Mouse (Mus musculus) limb, embryonic 12.5 days (tissue): ENCODE results near the gene Foxp2. TPM values are rescaled to one million over a fixed set of nuclear protein-coding genes. Genes with fewer than 3 reads are reported as not detected.
A peak's percentile ranks its signal among the peaks of the same experiment; 100 is the strongest.

ENCODE experiments used
- ATAC-seq: fragments of 200-750 bp; cut with Nextera tagmentation; 2 replicates; pipeline ENCODE4 v1.8.0; 2017; ENCODE audit warnings: low read depth, moderate TSS enrichment; ENCODE audit not compliant: insufficient number of reproducible peaks, insufficient read depth, low FRiP score, low TSS enrichment
- H3K27ac ChIP-seq: fragments of 300-500 bp; sonication (generic); 2 replicates; pipeline ENCODE4 v1.5.1; 2016; ENCODE audit warnings: mild to moderate bottlenecking, moderate library complexity
- H3K27me3 ChIP-seq: fragments of 300-500 bp; sonication (generic); 2 replicates; pipeline ENCODE4 v1.6.1; 2016; ENCODE audit warnings: mild to moderate bottlenecking, moderate library complexity
- H3K36me3 ChIP-seq: fragments of 300-500 bp; sonication (generic); 2 replicates; pipeline ENCODE4 v1.6.1; 2016; ENCODE audit warnings: mild to moderate bottlenecking, moderate library complexity
- H3K4me1 ChIP-seq: fragments of 300-500 bp; sonication (generic); replicated peaks from 2 replicates; pipeline ENCODE4 v1.6.1; 2016
- H3K4me2 ChIP-seq: fragments of 300-500 bp; sonication (generic); 2 replicates; pipeline ENCODE4 v1.6.1; 2016; ENCODE audit warnings: mild to moderate bottlenecking, moderate library complexity
- H3K4me3 ChIP-seq: fragments of 300-500 bp; sonication (generic); replicated peaks from 2 replicates; pipeline ENCODE4 v1.5.1; 2016; ENCODE audit warnings: mild to moderate bottlenecking
- H3K9ac ChIP-seq: fragments of 300-500 bp; sonication (generic); replicated peaks from 2 replicates; pipeline ENCODE4 v1.6.1; 2016; ENCODE audit warnings: mild to moderate bottlenecking, moderate library complexity
- H3K9me3 ChIP-seq: fragments of 300-500 bp; sonication (generic); 2 replicates; pipeline ENCODE4 v1.6.1; 2016; ENCODE audit warnings: mild to moderate bottlenecking, moderate library complexity
- WGBS: fragments of 180-500 bp; shearing (Covaris S2); methylation state at CpG from one replicate; pipeline ENCODE4 v1.1.7; 2016; 5-methylcytosine and 5-hydroxymethylcytosine counted together
- polyA plus RNA-seq: library from polyadenylated mRNA; unstranded; fragments of >200 nt; fragmentation: Nextera tagmentation; extraction: Ambion mirVana; gene quantifications from 2 replicates; pipeline ENCODE4 v1.2.1, GENCODE M21; 2016

Gene Foxp2
- polyA plus RNA-seq = 26.8 and 33.0 TPM in 2 replicates

- Histone ChIP-seq H3K4me1 (peaks cover 39% of the 10 kb centered on the region), H3K36me3 (no peaks in the 10 kb centered on the region), H3K9ac (peak within 1 kb of the TSS; percentile 91), H3K9me3 (no peaks in the 10 kb centered on the region), H3K27ac (peak within 1 kb of the TSS; percentile 96), H3K4me3 (peak within 1 kb of the TSS; percentile 77), H3K27me3 (peaks cover 18% of the 10 kb centered on the region), H3K4me2 (peak within 1 kb of the TSS; percentile 80)
- ATAC-seq = peak; percentile 69
- under 1% methylated on average over 76 of the region's 80 CpGs for WGBS
Observed at GRCm38 (mm10) chr6:14901183-14901970, at the start of gene Foxp2. Gene Foxp2 (plus strand): TSS chr6:14901349.

- H3K4me1 ChIP-seq = no peaks in the 10 kb centered on the region
- no peak overlapping the region for H3K27ac ChIP-seq
- H3K36me3 ChIP-seq = no peaks in the 10 kb centered on the region
- H3K4me2 ChIP-seq = no peak overlapping the region
- no peaks in the 10 kb centered on the region for H3K9me3 ChIP-seq
- no peak overlapping the region for H3K4me3 ChIP-seq
- H3K27me3 ChIP-seq = no peaks in the 10 kb centered on the region
- no peak for ATAC-seq
- no peak overlapping the region for H3K9ac ChIP-seq
Observed at GRCm38 (mm10) chr6:14885199-14885598, 15.9 kb upstream of the Foxp2 start.

GRCm38 (mm10) chr6:14897028-14897427 lies 4.1 kb upstream of the Foxp2 start:
- Histone ChIP-seq H3K27ac (no peak overlapping the region), H3K4me2 (no peak overlapping the region)
- 8% methylated on average over 2 of the region's 2 CpGs for WGBS

GRCm38 (mm10) chr6:14898096-14898855 lies 2.9 kb upstream of the Foxp2 start:
- peak; percentile 66 for ATAC-seq
- H3K27me3 ChIP-seq = peaks cover 15% of the 10 kb centered on the region
- H3K4me2 ChIP-seq = peak overlapping the region; percentile 80
- H3K9me3 ChIP-seq = no peaks in the 10 kb centered on the region
- peak overlapping the region; percentile 96 for H3K27ac ChIP-seq
- 1% methylated on average over 31 of the region's 31 CpGs for WGBS
- peaks cover 33% of the 10 kb centered on the region for H3K4me1 ChIP-seq
- peak overlapping the region; percentile 53 for H3K9ac ChIP-seq
- peak overlapping the region; percentile 77 for H3K4me3 ChIP-seq
- no peaks in the 10 kb centered on the region for H3K36me3 ChIP-seq

More at GRCm38 (mm10) chr6:14897028-14897427, 4.1 kb upstream of the Foxp2 start:
- Histone ChIP-seq H3K36me3 (no peaks in the 10 kb centered on the region), H3K9me3 (no peaks in the 10 kb centered on the region), H3K4me3 (no peak overlapping the region), H3K9ac (no peak overlapping the region), H3K27me3 (peaks cover 7% of the 10 kb centered on the region; the same call in 1 of the 2 replicates), H3K4me1 (peaks cover 23% of the 10 kb centered on the region)
- ATAC-seq = no peak

- H3K4me3 ChIP-seq = peak overlapping the region; percentile 77
- H3K27me3 ChIP-seq = peaks cover 18% of the 10 kb centered on the region
- peak overlapping the region; percentile 96 for H3K27ac ChIP-seq
- no peaks in the 10 kb centered on the region for H3K36me3 ChIP-seq
- ATAC-seq = no peak
- no peak overlapping the region; the same call in 1 of the 2 replicates for H3K9ac ChIP-seq
- 7% methylated on average over 19 of the region's 19 CpGs for WGBS
- H3K9me3 ChIP-seq = no peaks in the 10 kb centered on the region
- peaks cover 39% of the 10 kb centered on the region for H3K4me1 ChIP-seq
- H3K4me2 ChIP-seq = peak overlapping the region; percentile 80
Observed at GRCm38 (mm10) chr6:14899021-14899610, 2.0 kb upstream of the Foxp2 start.

- ATAC-seq = no peak
- Histone ChIP-seq H3K36me3 (no peaks in the 10 kb centered on the region), H3K4me1 (peaks cover 39% of the 10 kb centered on the region), H3K27me3 (peaks cover 18% of the 10 kb centered on the region), H3K27ac (peak overlapping the region; percentile 96), H3K4me3 (peak overlapping the region; percentile 77), H3K9ac (peak overlapping the region; percentile 91), H3K9me3 (no peaks in the 10 kb centered on the region), H3K4me2 (peak overlapping the region; percentile 80)
- under 1% methylated on average over 29 of the region's 29 CpGs for WGBS
Observed at GRCm38 (mm10) chr6:14899936-14900578, 1.1 kb upstream of the Foxp2 start.

GRCm38 (mm10) chr6:14900579-14901021 lies 549 bp upstream of the Foxp2 start:
- Histone ChIP-seq H3K4me3 (peak overlapping the region; percentile 77), H3K9me3 (no peaks in the 10 kb centered on the region), H3K36me3 (no peaks in the 10 kb centered on the region), H3K4me1 (peaks cover 39% of the 10 kb centered on the region), H3K27ac (peak overlapping the region; percentile 96), H3K27me3 (peaks cover 18% of the 10 kb centered on the region), H3K4me2 (peak overlapping the region; percentile 80), H3K9ac (peak overlapping the region; percentile 91)
- under 1% methylated on average over 20 of the region's 20 CpGs for WGBS
- ATAC-seq = peak; percentile 76

- Histone ChIP-seq H3K4me2 (peak overlapping the region; percentile 80), H3K27me3 (peaks cover 18% of the 10 kb centered on the region), H3K9ac (peak overlapping the region; percentile 91), H3K9me3 (no peaks in the 10 kb centered on the region), H3K4me3 (peak overlapping the region; percentile 77), H3K4me1 (peaks cover 39% of the 10 kb centered on the region), H3K36me3 (no peaks in the 10 kb centered on the region), H3K27ac (peak overlapping the region; percentile 96)
- 3% methylated on average over 13 of the region's 13 CpGs for WGBS
- no peak for ATAC-seq
Observed at GRCm38 (mm10) chr6:14901971-14902670, 972 bp downstream of the Foxp2 start.

GRCm38 (mm10) chr6:14903271-14903965 lies 2.3 kb downstream of the Foxp2 start:
- Histone ChIP-seq H3K27ac (no peak overlapping the region), H3K4me1 (peaks cover 36% of the 10 kb centered on the region), H3K9ac (peak overlapping the region; percentile 42; the same call in 1 of the 2 replicates), H3K9me3 (no peaks in the 10 kb centered on the region), H3K36me3 (no peaks in the 10 kb centered on the region), H3K27me3 (peaks cover 18% of the 10 kb centered on the region), H3K4me2 (peak overlapping the region; percentile 80), H3K4me3 (peak overlapping the region; percentile 77)
- 30% methylated on average over 5 of the region's 5 CpGs for WGBS
- no peak for ATAC-seq

GRCm38 (mm10) chr6:14915066-14915465 lies 13.9 kb downstream of the Foxp2 start:
- Histone ChIP-seq H3K27me3 (no peaks in the 10 kb centered on the region), H3K27ac (no peak overlapping the region), H3K36me3 (no peaks in the 10 kb centered on the region), H3K9me3 (no peaks in the 10 kb centered on the region), H3K4me2 (no peak overlapping the region), H3K4me3 (no peak overlapping the region), H3K4me1 (no peaks in the 10 kb centered on the region), H3K9ac (no peak overlapping the region)
- 93% methylated on average over 2 of the region's 2 CpGs for WGBS
- ATAC-seq = no peak
